Mouse (Mus musculus) bone marrow macrophage, adult 2 months (primary cell): Measurements from ENCODE around the gene Adgra3. TPM values are rescaled to one million over a fixed set of nuclear protein-coding genes. Genes with fewer than 3 reads are reported as not detected.

Experiments
- H3K27ac ChIP-seq: 2 replicates; pipeline ENCODE4 v1.5.1; 2012; ENCODE audit warnings: low read depth, low read length; ENCODE audit not compliant: insufficient read depth
- H3K4me1 ChIP-seq: 2 replicates; pipeline ENCODE4 v1.6.1; 2012; ENCODE audit warnings: low read length; ENCODE audit not compliant: control insufficient read depth, insufficient read depth
- H3K4me3 ChIP-seq: 2 replicates; pipeline ENCODE4 v1.5.1; 2012; ENCODE audit warnings: mild to moderate bottlenecking, low read length, moderate library complexity; ENCODE audit not compliant: insufficient read depth
- CTCF ChIP-seq: IDR thresholded peaks from 2 replicates; pipeline ENCODE4 v1.5.1; 2012; ENCODE audit warnings: low read depth, mild to moderate bottlenecking, low read length, moderate library complexity
- POLR2A ChIP-seq: IDR thresholded peaks from 2 replicates; pipeline ENCODE4 v1.6.1; 2012; ENCODE audit warnings: mild to moderate bottlenecking, low read depth, low read length, borderline replicate concordance
- polyA plus RNA-seq: library from polyadenylated mRNA; stranded (reverse); fragments of >200 nt; gene quantifications from 2 replicates; pipeline ENCODE4 v1.2.4, GENCODE M21; 2012; ENCODE audit not compliant: missing spikeins, insufficient read depth, insufficient read length

Adgra3 gene
- polyA plus RNA-seq, 1 experiment = 0.36 TPM

GRCm38 (mm10) chr5:50008841-50009240 lies 50.0 kb downstream of the Adgra3 start:
- Histone ChIP-seq H3K27ac (no peak overlapping the region), H3K4me3 (no peak overlapping the region), H3K4me1 (no peaks in the 10 kb centered on the region)
- no peak for TF ChIP-seq CTCF
- TF ChIP-seq POLR2A = no peak

GRCm38 (mm10) chr5:50006915-50007658 lies 51.7 kb downstream of the Adgra3 start:
- H3K4me1 ChIP-seq = no peaks in the 10 kb centered on the region
- H3K4me3 ChIP-seq = no peak overlapping the region
- H3K27ac ChIP-seq = no peak overlapping the region
- TF ChIP-seq POLR2A (no peak), CTCF (no peak)

- Histone ChIP-seq H3K4me3 (no peak overlapping the region), H3K4me1 (no peaks in the 10 kb centered on the region), H3K27ac (no peak overlapping the region)
- TF ChIP-seq CTCF = no peak
- TF ChIP-seq POLR2A = no peak
These were observed 56.5 kb downstream of the Adgra3 start for GRCm38 (mm10) chr5:50002269-50002668.

GRCm38 (mm10) chr5:49999764-50000163 lies 59.0 kb downstream of the Adgra3 start:
- no peaks in the 10 kb centered on the region for H3K4me1 ChIP-seq
- TF ChIP-seq CTCF (no peak), POLR2A (no peak)
- H3K4me3 ChIP-seq = no peak overlapping the region
- H3K27ac ChIP-seq = no peak overlapping the region

- TF ChIP-seq POLR2A (no peak), CTCF (no peak)
- Histone ChIP-seq H3K4me1 (no peaks in the 10 kb centered on the region), H3K4me3 (no peak overlapping the region), H3K27ac (no peak overlapping the region)
These were observed 61.8 kb downstream of the Adgra3 start for GRCm38 (mm10) chr5:49997019-49997418.

GRCm38 (mm10) chr5:49996457-49996856 lies 62.3 kb downstream of the Adgra3 start:
- TF ChIP-seq POLR2A = no peak
- no peak for TF ChIP-seq CTCF
- H3K4me3 ChIP-seq = no peak overlapping the region
- no peak overlapping the region for H3K27ac ChIP-seq
- no peaks in the 10 kb centered on the region for H3K4me1 ChIP-seq

- H3K27ac ChIP-seq = no peak overlapping the region
- H3K4me3 ChIP-seq = no peak overlapping the region
- H3K4me1 ChIP-seq = no peaks in the 10 kb centered on the region
- TF ChIP-seq CTCF = no peak
- TF ChIP-seq POLR2A = no peak
These were observed 68.0 kb downstream of the Adgra3 start for GRCm38 (mm10) chr5:49990737-49991323.

- TF ChIP-seq CTCF = no peak
- no peak for TF ChIP-seq POLR2A
- Histone ChIP-seq H3K4me1 (no peaks in the 10 kb centered on the region), H3K4me3 (no peak overlapping the region), H3K27ac (no peak overlapping the region)
These were observed 70.6 kb downstream of the Adgra3 start for GRCm38 (mm10) chr5:49988015-49988798.

GRCm38 (mm10) chr5:49980727-49981126 lies 78.1 kb downstream of the Adgra3 start:
- no peak for TF ChIP-seq CTCF
- TF ChIP-seq POLR2A = no peak
- no peak overlapping the region for H3K27ac ChIP-seq
- H3K4me3 ChIP-seq = no peak overlapping the region
- no peaks in the 10 kb centered on the region for H3K4me1 ChIP-seq

- TF ChIP-seq POLR2A (no peak), CTCF (no peak)
- Histone ChIP-seq H3K4me3 (no peak overlapping the region), H3K4me1 (no peaks in the 10 kb centered on the region)
These were observed 79.6 kb downstream of the Adgra3 start for GRCm38 (mm10) chr5:49979246-49979645.

More at GRCm38 (mm10) chr5:49979246-49979645, 79.6 kb downstream of the Adgra3 start:
- no peak overlapping the region for H3K27ac ChIP-seq
